24 mouse cellular contexts compared by ENCODE assay signal in genomic region chr16:34706019-34706418, GRCm38 (mm10). TPM values are rescaled to one million over a fixed set of nuclear protein-coding genes. Genes with fewer than 3 reads are reported as not detected.
DNase-seq lines count a peak whose midpoint lies in the region; ATAC-seq and TF ChIP-seq lines count a peak whose summit lies in the region.
"Had no signal": no experiment of that assay in that cellular context is flagged by ENCODE, and none has a peak within 500 bp of the region (broad histone marks: within the 10 kb centered on the region; RNA-seq: fewer than 3 reads in every experiment).

No protein-coding gene starts in this region.

- H3K27me3 ChIP-seq in heart, adult 2 months (ENCODE audit: control insufficient read depth, insufficient read depth, low read length), result no peaks in the 10 kb centered on the region
- H3K27me3 ChIP-seq in lung, embryonic 15.5 days, result no peaks in the 10 kb centered on the region
- H3K27me3 ChIP-seq in intestine, embryonic 16.5 days (replicated peaks; ENCODE audit: control insufficient read depth, insufficient read depth, low read length), result no peaks in the 10 kb centered on the region
- H3K27me3 ChIP-seq in stomach, embryonic 15.5 days (replicated peaks), result no peaks in the 10 kb centered on the region
- H3K27me3 ChIP-seq: CH12.LX; forebrain, embryonic 12.5 days; limb, embryonic 12.5 days; liver, embryonic 15.5 days had no signal

- no peak overlapping the region for H3K9ac ChIP-seq in heart, adult 2 months (ENCODE audit: low read depth, low read length)
- no peak overlapping the region for H3K9ac ChIP-seq in lung, embryonic 15.5 days
- H3K9ac ChIP-seq in intestine, embryonic 16.5 days (ENCODE audit: low read depth, low read length), result no peak overlapping the region
- H3K9ac ChIP-seq in stomach, embryonic 15.5 days, result no peak overlapping the region
- H3K9ac ChIP-seq: forebrain, embryonic 12.5 days; limb, embryonic 12.5 days; liver, embryonic 15.5 days had no signal

- H3K79me2 ChIP-seq in heart, adult 2 months (replicated peaks; ENCODE audit: control insufficient read depth, insufficient read depth, low read length), result no peaks in the 10 kb centered on the region

- H3K4me3 ChIP-seq in heart, adult 2 months, result no peak overlapping the region
- no peak overlapping the region for H3K4me3 ChIP-seq in lung, embryonic 15.5 days
- no peak overlapping the region for H3K4me3 ChIP-seq in lung, adult 2 months (replicated peaks; ENCODE audit: extremely low read depth, low read depth, low read length)
- no peak overlapping the region for H3K4me3 ChIP-seq in intestine, embryonic 16.5 days (ENCODE audit: low read length)
- no peak overlapping the region for H3K4me3 ChIP-seq in stomach, embryonic 15.5 days (replicated peaks)
- H3K4me3 ChIP-seq: forebrain, embryonic 12.5 days; hindbrain, embryonic 10.5 days; limb, embryonic 12.5 days; liver, embryonic 15.5 days had no signal

- no peak for DNase-seq in heart, adult 2 months
- no peak for DNase-seq in heart, postnatal 10 days
- no peak for DNase-seq in lung, adult 2 months
- no peak for DNase-seq in adrenal gland, postnatal 4 days (ENCODE audit: low spot score in 2 of 2)
- DNase-seq in adipocyte (ENCODE audit: low spot score), result no peak
- DNase-seq: adrenal gland, postnatal 10 days; cerebellum, adult 9-10 months; right cerebral cortex, adult 18-20 months had no signal

- no peak for TF ChIP-seq EP300 in heart, adult 2 months (IDR thresholded peaks at IDR 0.05; ENCODE audit: insufficient read depth, low read depth, low read length)

- ATAC-seq in lung, embryonic 15.5 days (ENCODE audit: borderline replicate concordance, extremely low read depth, low FRiP score, low TSS enrichment), result no peak
- no peak for ATAC-seq in intestine, embryonic 16.5 days
- ATAC-seq in stomach, embryonic 15.5 days (ENCODE audit: insufficient read depth, low FRiP score, low read depth), result no peak
- ATAC-seq: midbrain, embryonic 16.5 days had no signal

- TF ChIP-seq CTCF in heart, adult 2 months (IDR thresholded peaks at IDR 0.05), result no peak
- TF ChIP-seq CTCF in lung, adult 2 months (IDR thresholded peaks at IDR 0.05; ENCODE audit: insufficient read depth, low read length), result no peak

- H3K4me1 ChIP-seq in heart, adult 2 months (ENCODE audit: control insufficient read depth, insufficient read depth, low read length), result peaks cover 3% of the 10 kb centered on the region; the same call in 1 of the 2 replicates
- peaks cover 11% of the 10 kb centered on the region; the same call in 1 of the 2 replicates for H3K4me1 ChIP-seq in lung, embryonic 15.5 days
- H3K4me1 ChIP-seq in lung, adult 2 months (ENCODE audit: control insufficient read depth, insufficient read depth, low read length), result no peaks in the 10 kb centered on the region
- H3K4me1 ChIP-seq in intestine, embryonic 16.5 days (ENCODE audit: control insufficient read depth, insufficient read depth, low read length), result no peaks in the 10 kb centered on the region
- H3K4me1 ChIP-seq in stomach, embryonic 15.5 days, result no peaks in the 10 kb centered on the region
- H3K4me1 ChIP-seq: forebrain, embryonic 12.5 days; hindbrain, embryonic 10.5 days; limb, embryonic 12.5 days; liver, embryonic 15.5 days had no signal

- H3K4me2 ChIP-seq in lung, embryonic 15.5 days, result no peak overlapping the region
- no peak overlapping the region for H3K4me2 ChIP-seq in intestine, embryonic 16.5 days (ENCODE audit: low read depth, low read length)
- no peak overlapping the region for H3K4me2 ChIP-seq in stomach, embryonic 15.5 days
- H3K4me2 ChIP-seq: forebrain, embryonic 12.5 days; heart, embryonic 11.5 days; limb, embryonic 12.5 days; liver, embryonic 15.5 days had no signal

- peak overlapping the region; percentile 56 for H3K27ac ChIP-seq in heart, adult 2 months
- peak overlapping the region; percentile 82 for H3K27ac ChIP-seq in lung, embryonic 15.5 days
- peak overlapping the region; percentile 89 for H3K27ac ChIP-seq in intestine, embryonic 16.5 days (ENCODE audit: low read length)
- peak overlapping the region; percentile 73 for H3K27ac ChIP-seq in stomach, embryonic 15.5 days
- H3K27ac ChIP-seq: forebrain, embryonic 12.5 days; hindbrain, embryonic 10.5 days; limb, embryonic 12.5 days; liver, embryonic 15.5 days had no signal

- 46% methylated on average over 2 of the region's 2 CpGs for WGBS in heart, adult 2 months
- WGBS in lung, embryonic 15.5 days, result 54% methylated on average over 2 of the region's 2 CpGs
- WGBS in lung, adult 2 months, result 59% methylated on average over 2 of the region's 2 CpGs
- 62% methylated on average over 2 of the region's 2 CpGs for WGBS in intestine, embryonic 16.5 days
- 33% methylated on average over 2 of the region's 2 CpGs for WGBS in stomach, embryonic 15.5 days

- peaks cover 3% of the 10 kb centered on the region; the same call in 1 of the 2 replicates for H3K36me3 ChIP-seq in heart, adult 2 months (ENCODE audit: control insufficient read depth, insufficient read depth, low read length)
- peaks cover 44% of the 10 kb centered on the region for H3K36me3 ChIP-seq in lung, embryonic 15.5 days
- H3K36me3 ChIP-seq in intestine, embryonic 16.5 days (ENCODE audit: control insufficient read depth, insufficient read depth, low read length), result no peaks in the 10 kb centered on the region
- H3K36me3 ChIP-seq in stomach, embryonic 15.5 days, result peaks cover 5% of the 10 kb centered on the region; the same call in 1 of the 2 replicates

- intact Hi-C loops in heart, adult 2 months (cut with DNase I), result no loop called here
- intact Hi-C loops in heart, postnatal 10 days (cut with DNase I), result no loop called here

- H3K9me3 ChIP-seq in lung, embryonic 15.5 days, result no peaks in the 10 kb centered on the region
- H3K9me3 ChIP-seq in intestine, embryonic 16.5 days (ENCODE audit: control insufficient read depth, low read length), result no peaks in the 10 kb centered on the region
- no peaks in the 10 kb centered on the region for H3K9me3 ChIP-seq in stomach, embryonic 15.5 days
- H3K9me3 ChIP-seq: forebrain, embryonic 12.5 days; hindbrain, embryonic 10.5 days; limb, embryonic 12.5 days; liver, embryonic 15.5 days had no signal

- TF ChIP-seq POLR2A in heart, adult 2 months (IDR thresholded peaks at IDR 0.05; ENCODE audit: insufficient read depth, low read depth, low read length), result no peak
- no peak for TF ChIP-seq POLR2A in lung, adult 2 months (IDR thresholded peaks at IDR 0.05; ENCODE audit: borderline replicate concordance, extremely low read depth, low read depth, low read length)

RNA-seq across cellular contexts. Expression of gene Ccdc14, which starts 15.6 kb away (rescaled TPM):
- total RNA-seq in heart, adult 2 months (2021), result 1 to 10 TPM; 2.4 to 2.8 TPM
- 1.3 and 2.2 TPM in 2 replicates for polyA plus RNA-seq in heart, adult 2 months (2012; rRNA removed)
- 1 to 10 TPM; 3.8 to 5.3 TPM for total RNA-seq in heart, postnatal 10 days (2021)
- 8.7 and 9.3 TPM in 2 replicates for polyA plus RNA-seq in lung, embryonic 15.5 days (2015; fragmentation: Nextera tagmentation; extraction: Ambion mirVana)
- 1.5 and 2.4 TPM in 2 replicates for polyA plus RNA-seq in lung, adult 2 months (2012; rRNA removed)
- polyA plus RNA-seq in intestine, embryonic 16.5 days (2015; fragmentation: Nextera tagmentation; extraction: Ambion mirVana), result 4.2 and 4.5 TPM in 2 replicates
- polyA plus RNA-seq in stomach, embryonic 15.5 days (2015; fragmentation: Nextera tagmentation; extraction: Ambion mirVana), result 5.2 and 6.5 TPM in 2 replicates
- 1 to 10 TPM; 8.3 to 9.6 TPM for total RNA-seq in adrenal gland, postnatal 4 days (2021)

RNA-seq across cellular contexts. Expression of gene Mylk, which starts 39.0 kb away (rescaled TPM):
- total RNA-seq in heart, adult 2 months (2021), result 10 to 100 TPM; 32.9 to 42.3 TPM
- 23.1 and 28.3 TPM in 2 replicates for polyA plus RNA-seq in heart, adult 2 months (2012; rRNA removed)
- total RNA-seq in heart, postnatal 10 days (2021), result 10 to 100 TPM; 38.2 to 41.8 TPM
- 147 and 158 TPM in 2 replicates for polyA plus RNA-seq in lung, embryonic 15.5 days (2015; fragmentation: Nextera tagmentation; extraction: Ambion mirVana)
- 208 and 233 TPM in 2 replicates for polyA plus RNA-seq in lung, adult 2 months (2012; rRNA removed)
- 393 and 397 TPM in 2 replicates for polyA plus RNA-seq in intestine, embryonic 16.5 days (2015; fragmentation: Nextera tagmentation; extraction: Ambion mirVana)
- polyA plus RNA-seq in stomach, embryonic 15.5 days (2015; fragmentation: Nextera tagmentation; extraction: Ambion mirVana), result 309 and 311 TPM in 2 replicates
- total RNA-seq in adrenal gland, postnatal 4 days (2021), result 10 to 100 TPM; 50.8 to 66.3 TPM

RNA-seq across cellular contexts. Expression of gene Ropn1, which starts 56.3 kb away (rescaled TPM):
- not detected for total RNA-seq in heart, adult 2 months (2021)
- 0.47 and 0.62 TPM in 2 replicates for polyA plus RNA-seq in heart, adult 2 months (2012; rRNA removed)
- total RNA-seq in heart, postnatal 10 days (2021), result not detected
- polyA plus RNA-seq in lung, embryonic 15.5 days (2015; fragmentation: Nextera tagmentation; extraction: Ambion mirVana), result not detected in 2 replicates
- polyA plus RNA-seq in lung, adult 2 months (2012; rRNA removed), result not detected in 2 replicates
- not detected in 2 replicates for polyA plus RNA-seq in intestine, embryonic 16.5 days (2015; fragmentation: Nextera tagmentation; extraction: Ambion mirVana)
- polyA plus RNA-seq in stomach, embryonic 15.5 days (2015; fragmentation: Nextera tagmentation; extraction: Ambion mirVana), result not detected in 2 replicates
- not detected for total RNA-seq in adrenal gland, postnatal 4 days (2021)
- total RNA-seq: adrenal gland, postnatal 10 days; CH12.LX; gastrocnemius, postnatal 14 days; layer of hippocampus, adult 18-20 months; left cerebral cortex, adult 18-20 months; megakaryocyte-erythroid progenitor cell, adult 5-6 weeks had no signal
- polyA plus RNA-seq: forebrain, embryonic 12.5 days; frontal cortex, adult 2 months; hindbrain, embryonic 10.5 days; kidney, embryonic 14.5 days; liver, embryonic 15.5 days; midbrain, embryonic 16.5 days had no signal
